Mouse (Mus musculus) limb, embryonic 13.5 days (tissue): ENCODE results near the gene Ppih. TPM values are rescaled to one million over a fixed set of nuclear protein-coding genes. Genes with fewer than 3 reads are reported as not detected.
A peak's percentile ranks its signal among the peaks of the same experiment; 100 is the strongest.

Experiments
- ATAC-seq: fragments of 200-750 bp; cut with Nextera tagmentation; 2 replicates; pipeline ENCODE4 v1.8.0; 2017; ENCODE audit warnings: low read depth, moderate number of reproducible peaks, moderate TSS enrichment; ENCODE audit not compliant: low FRiP score
- H3K27ac ChIP-seq: fragments of 300-500 bp; sonication (generic); 2 replicates; pipeline ENCODE4 v1.5.1; 2015; ENCODE audit warnings: inconsistent platforms, mild to moderate bottlenecking, moderate library complexity
- H3K27me3 ChIP-seq: fragments of 300-500 bp; sonication (generic); 2 replicates; pipeline ENCODE4 v1.6.1; 2015; ENCODE audit warnings: mild to moderate bottlenecking, inconsistent platforms
- H3K36me3 ChIP-seq: fragments of 300-500 bp; sonication (generic); 2 replicates; pipeline ENCODE4 v1.6.1; 2015; ENCODE audit warnings: inconsistent platforms, mild to moderate bottlenecking, moderate library complexity
- H3K4me1 ChIP-seq: fragments of 300-500 bp; sonication (generic); 2 replicates; pipeline ENCODE4 v1.6.1; 2015; ENCODE audit warnings: inconsistent platforms
- H3K4me2 ChIP-seq: fragments of 300-500 bp; sonication (generic); replicated peaks from 2 replicates; pipeline ENCODE4 v1.6.1; 2015; ENCODE audit warnings: inconsistent platforms, mild to moderate bottlenecking, moderate library complexity
- H3K4me3 ChIP-seq: fragments of 300-500 bp; sonication (generic); 2 replicates; pipeline ENCODE4 v1.5.1; 2015; ENCODE audit warnings: moderate library complexity, mild to moderate bottlenecking, inconsistent platforms
- H3K9ac ChIP-seq: fragments of 300-500 bp; sonication (generic); 2 replicates; pipeline ENCODE4 v1.6.1; 2015; ENCODE audit warnings: mild to moderate bottlenecking, inconsistent platforms
- H3K9me3 ChIP-seq: fragments of 300-500 bp; sonication (generic); 2 replicates; pipeline ENCODE4 v1.6.1; 2016; ENCODE audit warnings: inconsistent platforms
- WGBS: fragments of 180-500 bp; shearing (Covaris S2); methylation state at CpG from one replicate; pipeline ENCODE4 v1.1.7; 2015; 5-methylcytosine and 5-hydroxymethylcytosine counted together
- polyA plus RNA-seq: library from polyadenylated mRNA; unstranded; fragments of >200 nt; fragmentation: Nextera tagmentation; extraction: Ambion mirVana; gene quantifications from 2 replicates; pipeline ENCODE4 v1.2.1, GENCODE M21; 2015

Ppih gene
- polyA plus RNA-seq, 1 experiment from 2014 or later = 108 TPM

DNA sequence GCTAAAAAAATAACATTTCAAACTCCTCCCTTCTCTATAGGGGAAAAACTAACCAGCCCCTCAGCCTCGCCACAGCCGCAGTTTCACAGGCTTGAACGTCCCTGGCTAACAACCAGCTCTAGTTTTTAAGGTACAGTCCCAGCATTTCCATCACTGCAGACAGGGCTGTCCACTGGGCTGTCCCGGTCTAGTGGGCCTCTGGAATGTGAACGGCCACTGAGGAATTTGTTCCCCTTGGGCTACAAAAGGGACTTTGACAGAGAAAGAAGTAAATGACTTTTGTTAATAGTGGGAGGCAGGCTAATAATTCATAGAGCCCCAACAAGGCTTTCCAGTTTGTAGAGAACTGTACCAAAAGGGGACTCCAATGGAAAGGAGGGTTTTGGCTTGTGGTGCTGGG is 14.9 kb downstream of the Ppih start:
- no peaks in the 10 kb centered on the region for H3K27me3 ChIP-seq
- no peak overlapping the region for H3K4me2 ChIP-seq
- no peaks in the 10 kb centered on the region for H3K4me1 ChIP-seq
- no peaks in the 10 kb centered on the region for H3K9me3 ChIP-seq
- no peak overlapping the region for H3K27ac ChIP-seq
- no peak overlapping the region for H3K4me3 ChIP-seq
- no peak for ATAC-seq
- WGBS = 77% methylated on average over 5 of the region's 5 CpGs
- no peak overlapping the region for H3K9ac ChIP-seq
- peaks cover 38% of the 10 kb centered on the region for H3K36me3 ChIP-seq

DNA sequence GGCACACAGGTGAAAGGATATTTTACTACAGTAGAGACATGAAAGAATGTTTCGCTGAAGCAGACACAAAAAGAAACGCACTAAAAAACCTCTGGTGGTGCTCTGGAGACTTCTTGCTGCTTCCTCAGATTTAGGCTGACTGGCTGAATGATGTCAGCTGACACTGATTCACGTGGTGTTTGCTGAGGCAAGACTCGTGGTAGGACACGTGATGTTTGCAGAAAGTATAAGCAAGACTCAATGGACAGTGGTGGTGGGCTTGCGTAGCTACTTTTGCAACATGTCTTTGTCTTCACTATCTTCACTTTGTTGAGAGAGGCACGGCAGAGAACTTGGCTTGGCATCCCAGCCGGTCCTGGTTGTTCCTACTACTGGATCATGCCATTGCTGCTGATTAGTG is 17.1 kb downstream of the Ppih start:
- Histone ChIP-seq H3K4me1 (no peaks in the 10 kb centered on the region), H3K4me3 (no peak overlapping the region), H3K36me3 (peaks cover 23% of the 10 kb centered on the region), H3K4me2 (no peak overlapping the region), H3K27ac (no peak overlapping the region), H3K9me3 (no peaks in the 10 kb centered on the region), H3K27me3 (no peaks in the 10 kb centered on the region), H3K9ac (no peak overlapping the region)
- no peak for ATAC-seq
- 94% methylated on average over 8 of the region's 8 CpGs for WGBS

DNA sequence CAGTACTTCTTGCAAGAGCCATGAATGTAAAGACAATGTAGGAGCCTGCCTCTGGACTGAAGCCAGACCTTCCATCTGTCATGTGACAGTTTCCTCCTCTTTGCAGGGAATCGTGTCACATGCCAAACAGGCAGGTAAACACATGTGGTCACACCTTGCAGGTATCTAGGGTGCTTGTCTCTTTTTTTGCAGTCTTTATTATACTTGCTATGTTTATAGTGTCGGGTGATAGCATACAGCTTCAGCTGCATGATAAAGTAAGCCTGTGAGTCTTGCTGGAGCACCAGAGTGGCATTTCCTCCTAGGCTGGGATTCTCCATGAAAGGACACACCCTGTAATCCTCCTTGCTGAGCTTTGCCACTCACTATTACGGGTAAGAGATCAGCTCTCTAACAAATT is 18.6 kb downstream of the Ppih start:
- no peaks in the 10 kb centered on the region for H3K9me3 ChIP-seq
- WGBS = 91% methylated on average over 3 of the region's 3 CpGs

DNA sequence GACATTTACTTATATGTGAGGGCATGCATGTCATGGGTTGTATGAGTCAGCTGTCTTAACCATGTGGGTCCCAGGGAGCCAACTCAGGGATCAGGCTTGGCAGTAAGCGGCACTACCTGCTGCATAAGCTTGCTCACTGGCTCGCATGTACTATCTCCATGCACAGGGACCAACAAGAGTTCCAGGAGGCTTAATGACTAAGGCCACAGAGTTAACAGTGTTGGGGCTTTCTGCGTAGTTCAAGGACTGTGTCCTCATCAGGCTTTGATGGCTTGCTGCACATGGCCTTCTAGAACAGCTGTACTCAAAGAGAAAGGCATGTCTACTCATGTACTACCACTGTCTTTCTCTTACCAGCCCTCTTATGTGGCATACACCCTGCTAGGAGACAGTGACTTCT is 19.6 kb downstream of the Ppih start:
- ATAC-seq = no peak
- H3K27ac ChIP-seq = no peak overlapping the region
- no peak overlapping the region for H3K4me3 ChIP-seq
- 91% methylated on average over 3 of the region's 3 CpGs for WGBS
- H3K9me3 ChIP-seq = no peaks in the 10 kb centered on the region
- H3K36me3 ChIP-seq = peaks cover 4% of the 10 kb centered on the region; the same call in 1 of the 2 replicates
- no peaks in the 10 kb centered on the region for H3K27me3 ChIP-seq
- H3K4me1 ChIP-seq = no peaks in the 10 kb centered on the region; the same call in 1 of the 2 replicates
- no peak overlapping the region for H3K4me2 ChIP-seq
- no peak overlapping the region for H3K9ac ChIP-seq

More for the DNA sequence above, 18.6 kb downstream of the Ppih start:
- H3K9ac ChIP-seq = no peak overlapping the region
- H3K4me1 ChIP-seq = no peaks in the 10 kb centered on the region
- H3K4me2 ChIP-seq = no peak overlapping the region
- peaks cover 7% of the 10 kb centered on the region for H3K36me3 ChIP-seq
- H3K27ac ChIP-seq = no peak overlapping the region
- H3K27me3 ChIP-seq = no peaks in the 10 kb centered on the region
- H3K4me3 ChIP-seq = no peak overlapping the region
- no peak for ATAC-seq

DNA sequence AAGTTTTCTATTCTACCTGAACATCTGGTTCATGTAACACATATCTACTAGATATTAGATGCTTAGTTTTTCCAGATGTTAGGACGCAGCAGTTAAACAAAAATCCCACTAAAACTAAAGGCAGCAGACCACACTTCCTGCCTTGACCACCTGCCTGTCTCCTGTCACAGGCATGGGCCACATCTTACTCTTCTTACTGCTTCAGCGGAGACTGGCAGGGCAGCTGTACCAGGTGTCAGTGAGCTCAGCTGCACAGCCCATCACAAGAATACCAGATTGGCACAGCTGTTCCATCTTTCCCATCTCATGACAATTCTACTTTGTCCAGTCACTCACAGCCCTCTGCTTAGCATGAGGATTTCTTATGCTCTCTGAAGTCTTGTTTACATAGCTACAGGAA is 23.0 kb downstream of the Ppih start:
- Histone ChIP-seq H3K9ac (no peak overlapping the region), H3K4me3 (no peak overlapping the region), H3K4me1 (peaks cover 11% of the 10 kb centered on the region), H3K9me3 (no peaks in the 10 kb centered on the region), H3K4me2 (no peak overlapping the region), H3K27ac (no peak overlapping the region), H3K27me3 (no peaks in the 10 kb centered on the region), H3K36me3 (peaks cover 4% of the 10 kb centered on the region; the same call in 1 of the 2 replicates)
- ATAC-seq = no peak
- WGBS = 49% methylated on average over 2 of the region's 2 CpGs

DNA sequence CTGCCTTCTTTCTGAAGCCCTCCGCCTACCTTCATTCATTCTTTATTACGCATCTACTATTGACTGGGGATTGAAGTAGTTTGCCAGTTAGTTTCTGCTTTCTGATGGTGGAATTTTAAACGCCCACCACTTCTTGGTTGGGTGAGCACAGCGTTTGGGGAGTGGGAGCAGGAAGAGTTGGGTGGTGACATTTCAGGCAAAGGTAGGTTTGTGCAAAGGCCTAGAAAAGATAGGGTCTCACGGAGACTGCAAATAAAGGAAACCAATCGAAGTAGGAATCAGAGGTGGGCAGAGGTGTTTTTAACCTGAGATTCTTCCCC is 25.3 kb downstream of the Ppih start:
- peak overlapping the region; percentile 67 for H3K4me2 ChIP-seq
- H3K27ac ChIP-seq = peak overlapping the region; percentile 86
- peak overlapping the region; percentile 85 for H3K4me3 ChIP-seq
- no peaks in the 10 kb centered on the region for H3K27me3 ChIP-seq
- H3K9me3 ChIP-seq = no peaks in the 10 kb centered on the region
- WGBS = 9% methylated on average over 6 of the region's 6 CpGs
- H3K36me3 ChIP-seq = peaks cover 14% of the 10 kb centered on the region
- no peak for ATAC-seq
- peak overlapping the region; percentile 74 for H3K9ac ChIP-seq
- H3K4me1 ChIP-seq = peaks cover 25% of the 10 kb centered on the region

DNA sequence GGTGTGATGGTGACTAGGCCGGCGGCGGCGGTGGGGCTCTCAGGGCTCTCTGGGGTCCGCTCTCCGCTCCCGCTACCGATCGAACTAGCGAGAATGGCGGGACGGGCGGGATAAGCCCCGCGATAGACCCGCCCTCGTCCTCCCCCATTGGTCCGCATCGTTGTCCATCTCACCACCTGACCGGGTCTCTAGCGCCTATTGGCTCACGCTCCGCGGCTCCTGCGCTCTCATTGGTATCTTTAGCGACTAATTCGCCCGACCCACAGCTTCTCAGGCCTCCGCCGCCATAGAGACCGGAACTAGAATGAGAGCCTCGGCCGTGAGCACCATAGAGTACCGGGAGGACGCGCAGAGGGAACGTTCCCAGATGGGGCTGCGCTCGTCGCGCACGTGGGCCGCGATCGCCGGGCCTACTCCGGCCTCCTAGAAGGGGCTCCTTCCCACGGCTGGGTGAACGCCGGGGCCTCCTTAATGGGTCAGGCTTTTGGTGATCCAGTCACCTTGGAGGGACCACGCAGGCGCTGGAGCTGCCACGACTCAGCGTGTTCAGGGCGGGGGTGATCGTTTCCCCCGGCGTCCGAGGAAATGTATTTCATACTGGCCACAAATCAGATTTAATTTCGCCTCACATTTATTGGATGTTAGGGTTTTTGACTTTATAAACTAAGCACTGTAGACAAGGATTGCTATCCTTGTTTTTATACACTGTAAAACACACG is 25.8 kb downstream of the Ppih start, which contains the start of gene Ybx1:
Ybx1 (minus strand) TSS at position 190 of the 719 bp plus-strand sequence.
- H3K4me3 ChIP-seq = peak within 1 kb of the TSS; percentile 85
- H3K9me3 ChIP-seq = no peaks in the 10 kb centered on the region
- H3K4me2 ChIP-seq = peak within 1 kb of the TSS; percentile 74
- peak within 1 kb of the TSS; percentile 95 for H3K9ac ChIP-seq
- no peaks in the 10 kb centered on the region for H3K27me3 ChIP-seq
- WGBS = under 1% methylated on average over 61 of the region's 61 CpGs
- peak; percentile 99 for ATAC-seq
- H3K4me1 ChIP-seq = peaks cover 25% of the 10 kb centered on the region
- peaks cover 14% of the 10 kb centered on the region for H3K36me3 ChIP-seq
- H3K27ac ChIP-seq = peak within 1 kb of the TSS; percentile 86

DNA sequence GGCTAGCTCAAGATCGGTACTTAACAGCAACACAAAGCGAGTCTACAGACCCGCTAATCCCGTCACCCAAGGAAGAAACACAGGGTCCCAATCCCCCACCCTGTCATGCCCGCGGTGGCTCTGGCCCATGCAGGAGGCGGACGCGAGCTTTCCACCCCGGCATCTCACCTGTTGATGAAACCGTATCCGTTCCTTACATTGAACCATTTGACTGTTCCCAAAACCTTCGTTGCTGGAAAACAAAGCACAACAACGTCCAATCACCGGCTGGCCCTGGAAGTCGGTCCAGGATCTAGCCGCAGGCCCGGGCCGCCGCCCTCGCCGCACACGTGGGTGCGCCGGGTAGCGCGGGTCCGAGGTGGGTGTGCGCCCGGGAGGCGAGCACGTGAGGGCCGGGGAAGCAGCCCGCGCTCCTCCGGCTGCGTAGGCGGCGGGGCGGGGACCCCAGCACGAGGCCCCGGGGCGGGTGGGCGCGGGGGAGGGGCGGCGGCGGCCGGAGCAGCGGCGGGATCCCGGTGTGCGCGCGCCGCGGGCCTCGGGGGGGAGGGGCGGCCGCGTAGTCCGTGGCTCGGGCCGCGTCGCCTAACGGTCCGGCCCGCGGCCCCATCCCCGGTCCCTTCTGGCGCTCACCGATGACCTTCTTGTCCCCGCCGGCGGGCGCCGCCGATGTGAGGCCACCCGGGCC is 26.6 kb downstream of the Ppih start:
- Histone ChIP-seq H3K36me3 (peaks cover 18% of the 10 kb centered on the region), H3K4me2 (peak overlapping the region; percentile 74), H3K27me3 (no peaks in the 10 kb centered on the region), H3K27ac (peak overlapping the region; percentile 81), H3K9ac (peak overlapping the region; percentile 95), H3K9me3 (no peaks in the 10 kb centered on the region), H3K4me3 (peak overlapping the region; percentile 85), H3K4me1 (peaks cover 25% of the 10 kb centered on the region)
- under 1% methylated on average over 48 of the region's 80 CpGs for WGBS
- ATAC-seq = peak; percentile 9; the same call in 1 of the 2 replicates

DNA sequence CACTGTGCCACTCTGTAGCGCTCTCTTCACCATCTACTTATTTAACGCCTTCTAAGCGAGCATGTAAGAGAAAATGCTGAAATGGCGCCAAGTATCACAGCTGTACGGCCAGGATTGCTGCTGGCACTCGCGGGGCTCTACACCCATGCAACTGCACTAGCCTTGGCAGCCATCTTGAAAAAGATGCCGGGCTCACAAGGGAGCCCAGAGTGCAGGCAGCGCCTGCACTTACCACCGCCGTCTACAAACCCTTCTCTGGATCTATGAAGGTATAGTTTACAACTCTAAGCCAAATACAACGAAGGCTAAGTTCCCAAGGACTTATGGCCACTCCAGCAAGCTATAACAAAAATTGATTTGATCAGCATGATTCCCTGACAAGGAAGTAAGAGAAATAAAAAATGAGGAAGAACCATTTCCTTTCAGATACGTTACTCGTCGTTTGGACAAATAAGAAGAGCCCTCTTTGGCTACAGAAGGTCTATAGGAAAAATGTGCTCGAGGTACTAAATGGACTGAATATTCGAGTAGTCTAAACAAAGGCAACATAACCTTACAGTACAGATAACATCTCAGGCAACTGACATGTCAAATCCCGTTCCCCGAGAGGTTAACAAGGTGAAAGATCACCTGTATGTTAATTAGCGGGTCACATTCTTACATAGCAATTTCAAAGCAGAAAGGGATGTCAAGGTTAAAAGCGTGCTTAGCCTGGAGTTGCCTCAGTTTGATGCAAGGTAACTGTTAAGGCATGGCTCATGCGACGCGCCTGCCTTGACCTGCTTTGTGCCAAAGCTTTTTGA is 27.4 kb downstream of the Ppih start:
- Histone ChIP-seq H3K27me3 (no peaks in the 10 kb centered on the region), H3K27ac (peak overlapping the region; percentile 81), H3K36me3 (peaks cover 22% of the 10 kb centered on the region), H3K4me3 (peak overlapping the region; percentile 85), H3K9me3 (no peaks in the 10 kb centered on the region), H3K9ac (peak overlapping the region; percentile 95), H3K4me1 (peaks cover 25% of the 10 kb centered on the region), H3K4me2 (peak overlapping the region; percentile 74)
- WGBS = under 1% methylated on average over 24 of the region's 24 CpGs
- no peak for ATAC-seq

DNA sequence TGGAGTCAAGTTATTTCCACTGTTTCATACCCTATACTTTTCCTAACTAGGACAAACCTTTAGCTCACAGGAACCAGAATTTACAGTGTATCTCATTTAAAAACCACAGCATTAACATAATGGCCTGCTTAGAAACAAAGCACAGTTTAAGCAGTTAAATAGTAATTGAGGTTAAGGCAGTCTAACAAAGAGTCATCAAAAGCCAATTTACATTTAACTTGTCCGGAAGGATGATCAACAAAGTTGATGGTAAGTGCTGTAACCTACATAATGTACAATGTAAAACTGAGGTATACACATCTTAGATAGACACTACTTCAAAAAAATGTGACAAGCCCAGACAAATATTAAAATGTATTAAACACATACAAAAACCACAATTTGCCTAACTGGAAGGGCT is 28.4 kb downstream of the Ppih start:
- Histone ChIP-seq H3K4me1 (peaks cover 25% of the 10 kb centered on the region), H3K36me3 (peaks cover 22% of the 10 kb centered on the region), H3K4me3 (peak overlapping the region; percentile 85), H3K9me3 (no peaks in the 10 kb centered on the region), H3K27me3 (no peaks in the 10 kb centered on the region), H3K9ac (peak overlapping the region; percentile 95), H3K27ac (no peak overlapping the region), H3K4me2 (peak overlapping the region; percentile 74)
- no peak for ATAC-seq
- WGBS = 88% methylated on average over 1 of the region's 1 CpGs

DNA sequence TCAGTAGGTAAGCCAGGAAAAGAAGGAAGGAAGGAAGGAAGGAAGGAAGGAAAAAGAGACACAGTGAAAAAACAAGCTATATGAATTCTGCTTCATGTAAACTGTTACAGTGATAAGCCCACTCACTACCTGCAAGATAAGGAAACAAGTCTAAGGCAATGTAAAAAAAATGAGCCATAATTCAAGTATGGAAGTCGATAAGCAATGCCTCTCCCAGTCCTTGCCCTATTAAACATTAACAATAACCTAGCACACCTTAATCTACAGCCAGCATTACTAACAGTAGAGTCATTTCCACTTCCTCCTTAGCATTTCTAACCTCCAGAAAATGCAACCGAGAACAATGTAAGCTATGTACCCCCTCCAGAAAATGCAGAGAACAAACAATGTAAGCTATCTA is 35.0 kb downstream of the Ppih start:
- Histone ChIP-seq H3K9me3 (no peaks in the 10 kb centered on the region), H3K27ac (no peak overlapping the region), H3K4me2 (no peak overlapping the region), H3K9ac (no peak overlapping the region), H3K27me3 (no peaks in the 10 kb centered on the region), H3K4me3 (no peak overlapping the region), H3K4me1 (0 out of 2 replicates have a peak, but pooled peaks cover 1% of the 10 kb centered on the region), H3K36me3 (peaks cover 64% of the 10 kb centered on the region)
- ATAC-seq = no peak
- 80% methylated on average over 2 of the region's 2 CpGs for WGBS

DNA sequence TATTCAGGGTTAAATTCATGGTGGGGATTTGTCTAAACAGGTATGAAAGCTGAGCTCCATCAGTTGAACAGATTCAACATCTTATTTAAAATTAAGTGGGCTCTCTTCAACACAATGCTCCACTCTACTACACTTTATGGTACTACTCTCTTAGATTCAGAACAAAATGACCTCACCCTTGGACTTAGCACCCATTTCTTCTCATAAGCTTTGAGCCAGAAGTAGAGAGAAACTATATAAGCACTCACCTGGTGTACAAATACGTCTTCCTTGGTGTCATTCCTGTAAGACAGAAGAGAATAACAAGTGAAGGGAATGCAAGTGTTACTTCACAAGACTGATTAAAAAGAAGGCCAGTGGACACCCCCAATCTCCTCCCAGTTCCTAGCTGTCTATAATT is 35.5 kb downstream of the Ppih start:
- 84% methylated on average over 1 of the region's 1 CpGs for WGBS
- Histone ChIP-seq H3K9ac (no peak overlapping the region), H3K27me3 (no peaks in the 10 kb centered on the region), H3K4me1 (no peaks in the 10 kb centered on the region), H3K4me2 (no peak overlapping the region), H3K36me3 (peaks cover 67% of the 10 kb centered on the region), H3K9me3 (no peaks in the 10 kb centered on the region), H3K4me3 (no peak overlapping the region), H3K27ac (no peak overlapping the region)
- no peak for ATAC-seq
